Mouse (Mus musculus) G1E (cell line): ENCODE results near the gene Large2. TPM values are rescaled to one million over a fixed set of nuclear protein-coding genes. Genes with fewer than 3 reads are reported as not detected.

Experiments used
- ATAC-seq: 2 replicates; pipeline ENCODE4 v1.8.0; 2016; ENCODE audit warnings: mild to moderate bottlenecking; ENCODE audit not compliant: insufficient number of reproducible peaks, poor library complexity, low FRiP score, severe bottlenecking; ENCODE audit errors: extremely low read depth
- DNase-seq: peaks from one replicate; pipeline ENCODE4 v3.0.0; 2012; ENCODE audit warnings: low spot score
- H3K27me3 ChIP-seq: 2 replicates; pipeline ENCODE4 v1.6.1; 2012; ENCODE audit warnings: mild to moderate bottlenecking, low read length, inconsistent platforms; ENCODE audit not compliant: insufficient read depth
- H3K36me3 ChIP-seq: replicated peaks from 2 replicates; pipeline ENCODE3; 2012; ENCODE audit warnings: mild to moderate bottlenecking, inconsistent platforms
- H3K4me1 ChIP-seq: 2 replicates; pipeline ENCODE4 v1.6.1; 2012; ENCODE audit warnings: low read depth, low read length, inconsistent platforms, mixed read lengths; ENCODE audit not compliant: insufficient read depth
- H3K4me3 ChIP-seq: 2 replicates; pipeline ENCODE4 v1.5.1; 2012; ENCODE audit warnings: low read depth, mild to moderate bottlenecking, inconsistent platforms, low read length, moderate library complexity, mixed read lengths
- H3K9me3 ChIP-seq: replicated peaks from 2 replicates; pipeline ENCODE4 v1.6.1; 2012; ENCODE audit warnings: inconsistent platforms
- CTCF ChIP-seq: IDR thresholded peaks from 2 replicates; pipeline ENCODE4 v1.5.1; 2012; ENCODE audit warnings: low read depth, low read length, inconsistent platforms, mixed read lengths
- GATA1 ChIP-seq: IDR thresholded peaks from 2 replicates; pipeline ENCODE4 v1.6.1; 2012; ENCODE audit warnings: borderline replicate concordance, low read length, inconsistent platforms, mixed read lengths
- GATA2 ChIP-seq: IDR thresholded peaks from 2 replicates; pipeline ENCODE4 v1.6.1; 2012; ENCODE audit warnings: low read depth, low read length, inconsistent platforms, borderline replicate concordance
- POLR2AphosphoS5 ChIP-seq: IDR thresholded peaks from 2 replicates; pipeline ENCODE4 v1.6.1; 2012; ENCODE audit warnings: low read depth, low read length, inconsistent platforms; ENCODE audit not compliant: insufficient replicate concordance
- TAL1 ChIP-seq: conservative IDR thresholded peaks from 2 replicates; pipeline ENCODE4 v1.6.1; 2012; ENCODE audit warnings: low read depth, low read length, inconsistent platforms, mixed read lengths
- polyA plus RNA-seq: library from polyadenylated mRNA; stranded (reverse); fragments of >175 nt; gene quantifications from 2 replicates; pipeline ENCODE4 v1.2.3, GENCODE M21; 2012
- total RNA-seq, 2 experiments: library from RNA; stranded (forward) in 1 of 2; stranded (reverse) in 1 of 2; fragments of 200-1000 nt in 1 of 2; fragments of >200 nt in 1 of 2; fragmentation: Nextera tagmentation in 1 of 2; gene quantifications; 2 replicates each; pipeline ENCODE4 v1.2.3; 2014 to 2017

The Large2 gene
- total RNA-seq (2014; fragmentation: Nextera tagmentation) (not detected in 2 replicates), total RNA-seq (2017) (0.05 TPM in 1 of 2 replicates, not detected in the other), polyA plus RNA-seq (not detected in 2 replicates)

DNA sequence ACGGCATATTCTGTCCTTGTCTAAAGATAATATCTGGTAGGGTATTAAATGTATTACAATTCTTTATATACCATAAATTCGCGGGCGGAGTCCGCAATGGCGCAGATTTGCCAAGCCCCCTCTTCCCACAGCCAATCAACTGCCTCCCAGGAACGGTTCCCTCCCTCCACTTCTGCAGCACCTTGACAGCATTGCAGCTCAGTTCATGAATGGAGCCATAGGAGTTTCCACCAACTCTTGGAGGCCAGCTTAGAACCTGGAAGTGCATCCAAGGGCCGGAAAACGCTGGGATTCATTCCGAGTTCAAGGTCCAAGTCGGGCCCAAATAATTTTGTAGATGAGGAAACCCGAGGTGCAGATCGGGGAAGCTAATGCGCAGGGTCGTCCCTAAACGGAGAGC is at the start of gene Large2, which contains the start of gene Pex16:
Gene Large2 (minus strand): TSS at position 356 of the 400 bp plus-strand sequence.
Gene Pex16 (plus strand): TSS at position 163 of the 400 bp plus-strand sequence.
- Histone ChIP-seq H3K4me1 (peaks cover 42% of the 10 kb centered on the region), H3K36me3 (peaks cover 33% of the 10 kb centered on the region), H3K4me3 (peak within 1 kb of the TSS; percentile 93), H3K9me3 (no peaks in the 10 kb centered on the region), H3K27me3 (peaks cover 36% of the 10 kb centered on the region)
- TF ChIP-seq GATA1: no peak
- no peak for TF ChIP-seq GATA2
- TF ChIP-seq POLR2AphosphoS5: no peak
- TF ChIP-seq TAL1: no peak
- no peak for TF ChIP-seq CTCF
- peak; percentile 86 for DNase-seq
- no peak for ATAC-seq

GRCm38 (mm10) chr2:92423702-92424461 is 49.2 kb upstream of the Large2 start:
- TF ChIP-seq GATA1 (no peak), GATA2 (no peak), CTCF (no peak), TAL1 (no peak)
- Histone ChIP-seq H3K9me3 (no peaks in the 10 kb centered on the region), H3K27me3 (no peaks in the 10 kb centered on the region), H3K4me3 (no peak overlapping the region), H3K4me1 (peaks cover 25% of the 10 kb centered on the region), H3K36me3 (peaks cover 99% of the 10 kb centered on the region)
- no peak for ATAC-seq
- DNase-seq: no peak

DNA sequence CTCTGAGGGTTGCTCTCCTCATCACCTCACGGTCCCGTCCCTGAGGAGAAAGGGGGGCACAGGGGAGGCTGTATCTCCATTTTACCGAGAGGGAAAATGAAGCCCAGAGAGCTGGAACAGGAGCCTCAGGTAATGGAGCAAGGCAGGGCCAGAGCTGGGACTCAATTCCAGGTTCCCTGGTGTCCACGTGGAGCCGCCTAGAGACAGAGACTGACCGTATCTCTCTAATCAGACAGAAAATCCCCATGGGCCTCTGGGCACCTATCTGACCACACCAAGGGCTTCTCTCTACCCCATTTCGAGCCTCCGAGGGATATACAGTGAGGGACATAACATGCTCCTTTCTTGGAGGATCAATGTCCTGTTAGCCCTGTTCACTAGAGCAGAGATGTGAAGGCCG is 48.5 kb upstream of the Large2 start:
- peaks cover 99% of the 10 kb centered on the region for H3K36me3 ChIP-seq
- no peak for ATAC-seq
- no peak for TF ChIP-seq CTCF
- DNase-seq: no peak
- no peaks in the 10 kb centered on the region for H3K9me3 ChIP-seq
- H3K27me3 ChIP-seq: no peaks in the 10 kb centered on the region
- H3K4me1 ChIP-seq: peaks cover 19% of the 10 kb centered on the region
- H3K4me3 ChIP-seq: no peak overlapping the region

DNA sequence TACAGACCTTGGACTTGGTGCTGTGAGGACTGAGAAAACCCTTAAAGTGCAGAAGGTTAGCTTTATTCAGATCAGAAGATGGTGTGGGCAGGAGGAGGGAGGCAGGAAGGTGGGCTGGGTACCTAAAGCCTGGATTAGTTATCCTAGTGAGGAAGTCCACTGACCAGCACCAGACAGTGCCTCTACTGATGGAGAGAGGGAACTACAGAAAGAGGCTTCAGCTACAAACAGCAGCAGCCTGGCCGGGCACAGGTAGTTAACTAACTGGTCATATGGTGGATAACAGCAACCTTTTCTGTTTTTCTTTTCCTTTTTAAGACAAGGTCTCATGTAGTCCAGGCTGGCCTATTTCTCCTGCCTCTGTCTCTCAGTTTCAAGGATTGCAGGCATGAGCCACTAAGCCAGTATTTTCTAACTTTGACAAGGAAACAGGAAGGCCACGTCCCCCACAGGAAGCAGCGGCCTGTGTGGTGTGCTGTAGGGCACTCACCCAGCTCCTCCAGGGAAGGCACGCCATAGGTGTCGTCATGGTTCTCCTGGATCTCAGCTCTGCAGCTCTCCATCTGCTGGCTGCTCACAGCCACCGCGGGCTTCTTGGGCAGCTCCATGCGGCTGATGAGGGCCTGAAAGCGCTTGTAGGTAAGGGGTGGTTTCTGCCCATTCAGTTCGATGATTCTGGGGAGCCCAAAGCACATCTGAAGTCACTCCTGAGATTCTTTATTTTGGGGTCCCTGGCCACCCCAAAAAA is 47.9 kb upstream of the Large2 start:
- peaks cover 99% of the 10 kb centered on the region for H3K36me3 ChIP-seq
- TF ChIP-seq GATA1 (no peak), TAL1 (no peak), GATA2 (no peak), POLR2AphosphoS5 (no peak), CTCF (no peak)
- H3K9me3 ChIP-seq: no peaks in the 10 kb centered on the region
- no peak overlapping the region for H3K4me3 ChIP-seq
- ATAC-seq (no peak), DNase-seq (no peak)
- peaks cover 14% of the 10 kb centered on the region for H3K4me1 ChIP-seq
- H3K27me3 ChIP-seq: no peaks in the 10 kb centered on the region

DNA sequence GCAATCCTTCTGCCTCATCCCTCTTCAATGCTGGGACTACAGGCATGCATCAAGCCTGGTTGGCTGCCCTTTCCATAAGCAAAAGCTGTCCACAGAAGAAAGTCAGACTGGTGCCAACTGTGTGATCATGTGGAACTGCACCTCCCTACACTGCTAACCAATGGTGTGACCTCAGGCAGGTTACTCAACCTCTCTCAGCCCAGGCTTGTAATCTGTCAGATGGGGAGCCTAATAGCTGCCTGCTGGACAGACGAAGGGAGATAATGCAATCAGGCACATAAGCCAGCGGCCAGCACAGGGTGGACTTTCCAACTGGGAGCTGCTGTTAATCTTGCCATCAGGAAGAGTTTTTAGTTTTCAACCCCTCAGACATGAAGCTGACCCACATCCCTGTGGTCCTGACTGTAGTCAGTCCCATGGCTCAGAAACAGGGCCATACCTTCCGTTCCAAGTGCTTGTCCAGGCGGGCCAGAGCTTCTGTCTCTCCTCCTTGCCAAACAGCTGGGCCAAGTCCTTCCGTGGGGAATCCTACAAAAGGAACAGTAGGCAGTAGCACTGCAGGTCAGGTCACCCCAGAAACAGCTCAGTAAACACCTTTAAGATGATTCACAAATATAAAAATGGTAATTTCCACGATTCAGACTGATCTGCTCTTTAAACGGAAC is 47.2 kb upstream of the Large2 start:
- H3K4me3 ChIP-seq: no peak overlapping the region
- peaks cover 8% of the 10 kb centered on the region for H3K4me1 ChIP-seq
- no peaks in the 10 kb centered on the region for H3K27me3 ChIP-seq
- H3K36me3 ChIP-seq: peaks cover 100% of the 10 kb centered on the region
- TF ChIP-seq TAL1: no peak
- ATAC-seq: no peak
- no peak for DNase-seq
- H3K9me3 ChIP-seq: no peaks in the 10 kb centered on the region

DNA sequence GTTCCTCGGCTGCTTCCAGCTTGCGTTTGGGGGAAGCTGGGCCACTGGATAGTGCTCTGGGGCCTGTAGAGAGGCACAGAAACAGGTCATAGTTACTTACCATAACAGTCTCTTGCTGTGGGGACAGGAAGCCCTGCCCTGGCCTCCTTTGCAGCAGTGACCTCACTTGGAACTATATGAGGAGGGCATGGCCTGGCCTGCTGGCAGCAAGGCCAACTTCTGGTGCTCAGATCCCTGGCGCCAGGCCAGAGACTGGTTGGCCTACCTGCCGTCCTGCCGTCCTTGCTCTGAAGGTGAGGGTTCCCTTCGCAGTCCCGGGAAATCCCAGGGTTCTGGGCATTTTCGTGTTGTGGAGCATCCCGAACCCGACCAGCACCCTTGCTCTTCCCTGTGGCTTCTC is 37.0 kb upstream of the Large2 start:
- Histone ChIP-seq H3K4me3 (no peak overlapping the region), H3K27me3 (no peaks in the 10 kb centered on the region), H3K4me1 (no peaks in the 10 kb centered on the region; the same call in 1 of the 2 replicates), H3K9me3 (no peaks in the 10 kb centered on the region), H3K36me3 (peaks cover 100% of the 10 kb centered on the region)
- TF ChIP-seq GATA2 (no peak), CTCF (no peak), GATA1 (no peak), TAL1 (no peak), POLR2AphosphoS5 (no peak)
- ATAC-seq (no peak), DNase-seq (no peak)
